Mouse (Mus musculus) adrenal gland, adult 18-20 months (tissue): ENCODE results near the gene Tmem26. TPM values are rescaled to one million over a fixed set of nuclear protein-coding genes. Genes with fewer than 3 reads are reported as not detected.
"Not testable (repeated sequence)": the region's sequence is repeated elsewhere in the genome, so short reads cannot be mapped to it uniquely, and the experiment has no call there.

ENCODE experiments used
- DNase-seq, 2 experiments: peaks; one replicate each; pipeline ENCODE4 v3.0.0; 2021 to 2022; ENCODE audit warnings: low spot score in 2 of 2
- long read RNA-seq, 2 experiments: library from polyadenylated mRNA; stranded (forward); transcript quantifications; one replicate each; pipeline ENCODE4 v2.0.0; 2021
- total RNA-seq, 2 experiments: library from RNA; stranded (reverse); gene quantifications; 1 replicate in 1 of 2; 2 replicates in 1 of 2; pipeline ENCODE4 v1.2.3; 2021

The Tmem26 gene
- 1 to 10 TPM; 4.6 to 5.7 TPM for total RNA-seq
- long read RNA-seq, experiment 1 = 0 reads
- long read RNA-seq, experiment 2, full-length matches to known transcripts = 2 of 5 reads
- long read RNA-seq, experiment 2, partial matches to known transcripts = 0 of 5 reads
- long read RNA-seq, experiment 2, other reads (novel, unspliced or antisense) = 3 of 5 reads

DNA sequence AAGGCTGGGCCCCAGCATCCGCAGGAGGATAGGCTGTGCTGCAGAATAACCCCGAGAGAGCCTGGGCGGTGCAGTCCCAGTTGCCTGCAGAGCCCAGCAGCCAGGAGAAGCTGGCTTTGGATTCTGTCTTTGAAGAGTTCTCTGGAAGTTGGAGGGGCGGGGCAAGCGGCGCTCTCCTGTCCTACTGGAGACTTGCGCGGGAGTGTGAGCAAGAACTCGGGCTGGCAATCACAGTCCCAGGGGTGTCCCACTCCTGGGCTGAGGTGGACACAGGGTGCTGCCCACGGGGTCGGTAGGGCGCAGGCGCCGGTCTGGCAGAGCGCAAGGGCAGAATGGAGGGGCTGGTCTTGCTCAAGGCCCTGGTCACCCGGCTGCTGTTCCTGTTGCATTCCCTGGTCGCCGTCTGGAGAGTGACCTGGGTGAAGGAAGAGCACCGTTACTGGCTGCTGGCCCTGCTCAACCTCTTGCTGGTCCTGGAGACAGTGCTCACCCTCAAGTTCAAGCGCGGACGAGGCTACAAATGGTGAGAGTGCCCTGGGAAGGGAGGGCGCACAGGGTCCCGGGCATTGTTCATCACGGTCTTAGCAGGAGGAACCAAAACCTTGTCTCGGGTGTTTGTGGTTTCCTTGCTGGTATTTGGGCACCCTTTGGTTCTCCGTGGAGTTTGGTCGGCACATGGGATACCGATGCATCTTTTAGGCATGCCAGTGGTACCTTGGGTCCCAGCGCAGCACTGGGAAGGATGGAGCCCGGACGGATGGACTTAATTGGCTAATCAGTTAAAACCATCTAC lies at the start of gene Tmem26:
TSS of gene Tmem26 (plus strand) at position 79 of the 793 bp plus-strand sequence.
- peak; percentile 40 to 44 for DNase-seq

DNA sequence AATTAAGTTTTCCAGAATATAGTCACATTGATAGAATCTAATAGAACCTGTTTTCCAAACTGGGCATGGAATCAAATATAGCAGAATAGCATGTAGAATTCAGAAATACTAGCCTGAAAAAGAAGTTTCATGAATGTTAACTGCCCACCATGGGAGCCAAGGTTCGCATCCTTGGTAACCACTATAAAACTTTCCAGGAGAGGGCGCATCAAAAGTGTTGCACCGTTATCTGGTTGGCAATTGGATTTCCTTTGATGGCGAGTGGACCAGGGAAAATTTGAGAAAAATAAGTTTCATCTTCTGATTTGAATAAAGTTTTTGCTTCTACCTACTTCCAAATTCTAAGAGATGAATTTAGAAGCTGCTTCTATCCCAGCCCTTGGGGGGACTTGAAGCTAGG lies 44.8 kb upstream of the Tmem26 start:
- no peak for DNase-seq

DNA sequence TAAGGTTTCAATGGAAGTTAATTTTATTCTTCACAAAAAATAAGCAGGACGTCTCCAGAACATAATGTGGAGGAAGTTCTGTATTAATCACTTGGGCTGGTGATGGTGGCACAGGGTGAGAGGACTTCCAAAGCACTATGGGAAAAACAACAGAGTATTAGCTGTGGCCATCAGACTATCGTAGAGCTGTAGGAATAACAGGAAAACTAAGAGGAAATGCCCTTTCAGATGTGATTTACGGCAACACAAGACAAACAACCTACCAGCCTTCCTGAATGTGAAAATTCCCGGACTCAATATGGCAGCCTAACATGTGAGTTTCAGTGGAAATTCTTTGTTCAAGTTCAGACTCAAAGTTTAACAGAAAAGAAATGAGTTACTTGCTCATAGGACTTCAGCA lies 42.2 kb upstream of the Tmem26 start:
- no peak for DNase-seq

DNA sequence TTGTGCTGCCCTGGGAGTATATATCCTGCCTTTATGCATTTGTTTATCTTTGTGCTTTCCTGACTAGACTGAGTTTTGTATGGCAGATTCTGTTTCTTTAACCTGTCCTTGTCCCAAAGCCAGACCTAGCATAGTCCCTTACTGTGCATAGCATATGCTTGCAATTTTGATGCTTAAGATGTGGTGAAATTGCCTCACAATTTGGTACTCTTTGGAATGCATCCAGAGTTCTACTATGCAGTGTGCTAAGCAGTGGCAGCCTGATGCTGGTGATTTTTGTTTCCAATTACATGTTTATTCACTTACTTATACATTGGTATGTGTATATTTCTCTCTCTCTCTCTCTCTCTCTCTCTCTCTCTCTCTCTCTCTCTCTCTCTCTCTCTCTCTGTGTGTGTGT lies 37.9 kb upstream of the Tmem26 start:
- no peak for DNase-seq

DNA sequence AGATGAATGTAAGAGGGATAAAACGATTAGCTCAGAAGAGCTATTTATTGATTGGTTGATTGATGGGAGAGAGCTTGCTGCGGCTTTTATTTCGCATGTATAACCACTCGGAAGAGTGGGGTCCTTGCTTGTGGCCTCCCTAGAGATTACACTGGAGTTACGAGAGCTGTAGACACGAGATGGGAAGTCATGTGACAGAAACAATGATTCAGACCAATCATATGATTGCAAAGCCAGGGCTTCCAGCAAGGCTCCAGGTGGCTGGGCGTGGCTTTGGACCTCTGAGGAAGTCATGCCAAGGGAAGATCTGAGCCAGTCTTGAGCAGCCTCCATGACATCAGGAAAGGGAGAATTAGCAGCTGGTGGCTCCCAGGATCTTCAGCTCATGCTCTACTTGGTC lies 32.3 kb upstream of the Tmem26 start:
- DNase-seq = no peak

DNA sequence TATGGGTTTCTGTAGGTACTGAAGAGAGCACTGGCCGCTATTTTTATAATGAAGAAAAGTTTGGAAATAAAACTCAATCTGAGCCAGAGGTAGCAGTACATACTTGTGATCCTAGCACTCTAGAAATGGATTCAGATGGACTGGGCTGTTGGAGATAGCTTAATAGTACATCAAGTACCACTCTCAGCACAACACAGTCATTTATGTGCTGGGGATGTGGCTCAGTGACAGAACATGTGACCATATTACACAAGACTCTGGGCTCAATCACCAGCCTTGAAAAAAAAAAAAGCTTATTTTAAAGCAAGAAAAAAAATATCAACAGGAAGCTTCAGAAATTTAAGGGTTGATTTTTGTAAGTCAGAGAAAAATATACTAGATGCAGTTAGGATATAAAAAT lies 31.0 kb upstream of the Tmem26 start:
- no peak for DNase-seq

DNA sequence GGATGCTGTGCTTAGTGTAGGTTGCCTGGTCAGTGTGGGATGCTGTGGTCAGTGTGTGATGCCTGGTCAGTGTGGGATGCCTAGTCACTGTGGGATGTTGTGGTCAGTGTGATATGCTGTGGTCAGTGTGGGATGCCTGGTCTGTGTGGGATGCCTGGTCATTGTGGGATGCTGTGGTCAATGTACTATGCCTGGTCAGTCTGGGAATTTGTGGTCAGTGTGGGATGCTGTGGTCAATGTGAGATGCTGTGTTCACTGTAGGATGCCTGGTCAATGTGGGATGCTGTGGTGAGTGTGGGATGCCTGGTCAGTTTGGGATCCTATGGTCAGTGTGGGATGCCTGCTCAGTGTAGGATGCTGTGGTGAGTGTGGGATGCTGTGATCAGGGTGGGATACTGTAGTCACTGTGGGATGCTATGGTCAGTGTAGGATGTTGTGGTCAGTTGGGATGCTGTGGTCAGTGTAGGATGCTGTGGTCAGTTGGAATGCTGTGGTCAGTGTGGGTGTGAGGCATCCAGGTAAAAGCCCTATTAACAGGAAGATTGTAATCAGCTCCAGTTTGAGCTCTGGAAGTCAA lies 27.6 kb upstream of the Tmem26 start:
- no peak for DNase-seq

DNA sequence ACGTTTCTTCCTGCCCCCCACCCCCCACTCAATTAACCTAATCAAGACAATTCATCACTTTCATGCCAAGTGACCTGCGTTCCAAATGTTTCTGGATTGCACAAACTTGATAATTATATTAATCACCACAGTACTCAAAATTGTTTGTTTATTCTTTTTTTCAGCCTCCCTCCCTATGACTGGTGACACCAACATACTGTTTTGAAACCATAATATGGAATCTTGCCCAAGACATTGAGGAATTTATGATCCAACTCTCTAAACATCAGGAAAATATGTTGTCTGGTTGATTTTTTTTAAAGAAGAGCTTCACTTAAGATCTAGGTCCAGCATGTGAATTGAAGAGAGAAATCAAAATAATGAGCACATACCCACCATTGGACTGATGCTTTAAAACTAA lies 19.2 kb upstream of the Tmem26 start:
- DNase-seq = no peak

DNA sequence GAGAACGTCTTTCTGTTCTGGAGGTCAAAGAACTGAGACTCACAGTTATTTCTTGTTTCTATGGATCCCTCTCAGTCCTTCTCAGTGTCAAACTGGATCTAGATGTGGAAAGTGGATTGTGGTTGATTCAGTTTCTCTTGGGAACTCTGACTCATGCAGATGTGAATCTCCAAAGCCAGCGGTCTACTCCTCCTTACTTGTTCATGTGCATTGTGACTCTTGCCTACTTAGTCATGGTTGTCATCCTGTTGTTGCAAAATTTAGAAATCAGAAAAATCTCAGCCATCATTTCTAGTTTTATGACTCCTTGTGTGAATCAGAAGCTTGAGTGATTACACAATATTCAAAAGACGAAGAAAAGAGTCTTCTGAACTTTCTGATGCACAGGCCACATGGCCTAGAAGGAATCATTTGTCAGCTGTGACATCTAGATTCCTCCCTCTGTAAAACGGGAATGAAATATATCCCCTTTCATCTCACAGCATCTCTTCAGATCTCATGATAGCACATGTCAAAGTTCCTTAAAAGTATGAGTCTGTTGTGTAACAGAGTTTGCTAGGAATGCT lies 17.9 kb upstream of the Tmem26 start:
- no peak for DNase-seq

DNA sequence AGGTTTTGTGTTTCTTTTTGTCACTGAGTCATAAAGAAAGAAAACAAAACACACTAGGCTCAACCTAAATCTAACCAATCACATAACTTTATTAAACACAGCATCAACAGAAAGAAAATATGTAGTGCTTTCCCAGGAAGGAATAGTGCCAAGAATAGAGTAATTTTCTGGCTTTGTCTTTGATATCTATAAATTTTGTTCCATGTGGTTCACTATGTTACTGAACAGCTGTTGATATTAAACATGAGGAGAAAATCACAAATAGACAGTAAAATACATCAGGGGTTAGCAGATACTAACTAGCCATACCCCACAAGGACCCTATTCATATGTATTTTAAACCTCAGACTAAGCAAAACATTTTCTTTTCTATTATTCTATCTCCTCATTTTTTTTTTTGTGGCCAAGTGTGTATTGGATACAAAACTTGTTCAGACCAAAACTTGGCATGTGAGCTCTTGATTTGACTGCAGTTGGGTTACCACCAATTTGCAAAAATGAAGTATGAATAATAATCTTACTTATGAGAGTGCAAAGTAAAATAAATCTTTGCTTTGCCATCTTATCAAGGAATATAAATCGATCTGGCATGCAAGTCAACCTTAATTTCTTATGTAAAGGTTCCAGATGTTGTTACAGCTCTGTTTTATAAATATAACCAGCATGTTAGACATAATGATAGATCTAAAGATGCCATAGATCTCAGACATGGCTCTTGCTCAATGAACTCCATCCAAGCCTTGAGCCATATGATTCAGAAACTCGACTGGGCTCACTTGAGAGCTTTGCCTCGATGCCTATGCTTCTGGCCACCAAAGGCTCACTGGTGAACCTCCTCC lies 16.2 kb upstream of the Tmem26 start:
- no peak for DNase-seq

DNA sequence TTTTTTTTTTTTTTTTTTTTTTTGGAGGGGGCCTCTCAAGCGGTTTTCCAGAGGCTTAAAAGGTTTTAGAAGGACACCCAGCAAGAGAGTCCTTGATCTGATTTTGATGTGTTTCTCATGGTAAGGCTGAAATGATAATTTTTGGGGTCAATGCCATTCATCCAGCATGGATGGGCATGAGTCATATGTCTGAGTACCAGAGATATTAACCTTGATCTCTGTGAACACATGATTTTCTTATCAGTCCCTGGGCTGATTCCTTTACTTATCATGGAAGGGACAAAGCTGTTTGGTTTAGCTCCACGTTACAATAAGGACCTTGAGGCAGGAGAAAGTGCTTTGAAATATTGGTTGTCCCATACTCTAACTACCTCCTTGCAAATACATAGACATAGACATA lies 10.5 kb upstream of the Tmem26 start:
- no peak for DNase-seq

DNA sequence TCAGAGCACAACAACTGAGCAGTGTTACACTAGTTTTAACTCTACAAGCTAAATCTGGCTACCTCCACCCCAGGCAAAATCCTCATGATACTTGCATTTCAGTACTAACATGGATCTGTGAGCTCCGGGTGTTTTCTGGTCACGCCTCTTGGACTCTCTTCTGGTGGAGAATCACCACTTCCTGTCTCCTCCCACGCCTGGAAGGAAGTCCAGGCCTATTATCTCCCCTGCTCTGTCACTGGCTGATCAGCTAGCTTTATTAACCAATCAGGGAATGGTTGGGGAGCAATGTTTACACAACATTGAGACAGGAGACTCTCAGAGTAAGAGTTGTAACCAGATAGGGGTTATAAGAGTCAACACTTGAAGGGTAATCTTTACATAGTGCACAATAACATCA lies 9.1 kb upstream of the Tmem26 start:
- DNase-seq = no peak

DNA sequence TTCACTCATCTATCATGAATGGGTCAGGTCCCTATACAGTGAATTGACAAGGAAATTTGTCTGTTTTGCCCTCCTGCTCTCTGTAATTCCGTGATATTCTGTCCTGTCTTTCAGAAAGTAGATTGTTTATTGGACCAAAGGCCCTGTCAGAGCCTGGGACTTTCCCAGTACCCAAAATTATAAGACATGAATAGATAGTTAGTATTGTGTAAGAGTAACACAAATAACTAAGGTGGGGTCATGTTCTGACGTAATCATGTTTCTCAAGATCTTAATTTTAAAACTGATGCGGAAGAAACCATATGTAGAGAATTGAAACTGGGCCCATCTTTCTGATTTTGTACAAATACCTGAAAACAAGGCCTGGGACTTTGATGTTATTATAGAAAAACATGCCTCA lies 8.1 kb upstream of the Tmem26 start:
- no peak for DNase-seq

DNA sequence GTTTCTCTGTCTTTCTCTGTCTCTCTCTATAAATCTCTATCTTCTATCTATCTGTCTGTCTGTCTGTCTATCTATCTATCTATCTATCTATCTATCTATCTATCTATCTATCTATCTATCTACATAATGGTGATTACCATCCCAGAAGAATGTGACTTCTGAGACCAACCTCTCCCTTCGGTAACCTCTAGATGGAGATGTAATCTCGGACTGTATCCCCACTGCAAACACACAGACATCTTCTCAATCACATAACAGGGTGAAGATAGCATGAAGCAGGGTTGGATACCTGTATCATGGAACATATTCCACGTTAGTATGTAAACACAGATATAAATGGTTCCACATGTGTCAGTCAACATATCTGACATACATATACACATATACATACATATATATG lies 5.1 kb upstream of the Tmem26 start:
- no peak for DNase-seq

DNA sequence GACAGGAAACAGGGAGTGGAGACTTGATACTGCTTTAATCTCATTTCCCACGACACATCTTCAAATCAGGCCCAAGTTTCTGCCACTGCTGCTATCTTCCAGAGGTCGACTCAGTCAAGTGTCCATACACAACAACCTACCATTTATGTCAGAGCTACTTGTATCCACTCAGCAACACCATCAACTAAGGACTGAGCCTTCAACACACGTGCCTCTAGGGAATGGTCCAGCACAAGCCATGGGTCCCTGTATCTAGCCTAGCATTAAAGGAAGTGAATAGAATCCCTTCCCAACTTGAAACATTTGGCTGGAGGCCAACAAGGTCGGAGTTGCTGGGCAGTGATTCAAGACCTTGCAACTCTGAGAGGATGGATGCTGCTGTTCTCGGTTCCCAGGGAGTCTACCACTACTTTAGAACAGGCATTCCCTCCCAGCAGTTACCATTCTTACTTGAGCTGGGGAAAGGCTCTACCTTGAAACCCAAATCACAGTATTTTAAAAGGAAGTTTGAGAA lies 2.5 kb upstream of the Tmem26 start:
- DNase-seq = peak; percentile 32 to 46

DNA sequence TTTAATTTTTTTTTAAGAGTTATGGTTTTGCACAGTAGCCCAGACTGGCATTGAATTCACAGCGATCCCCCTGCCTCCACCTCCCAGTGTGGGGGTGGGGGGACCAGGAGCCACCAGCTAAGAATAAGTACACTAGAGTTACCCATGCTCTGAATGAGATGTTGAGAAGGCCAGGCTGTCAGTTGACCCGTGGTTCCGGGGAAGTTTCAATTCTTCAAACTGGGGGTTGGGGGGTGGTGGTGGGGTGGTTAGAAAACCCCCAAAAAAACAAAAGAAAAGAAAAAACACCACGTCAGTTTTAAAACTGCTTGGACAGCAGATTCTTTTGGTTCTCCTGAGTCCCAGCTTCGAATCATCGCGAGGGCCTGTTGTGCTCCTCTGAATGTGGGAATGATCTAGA lies 431 bp upstream of the Tmem26 start:
- DNase-seq = no peak

DNA sequence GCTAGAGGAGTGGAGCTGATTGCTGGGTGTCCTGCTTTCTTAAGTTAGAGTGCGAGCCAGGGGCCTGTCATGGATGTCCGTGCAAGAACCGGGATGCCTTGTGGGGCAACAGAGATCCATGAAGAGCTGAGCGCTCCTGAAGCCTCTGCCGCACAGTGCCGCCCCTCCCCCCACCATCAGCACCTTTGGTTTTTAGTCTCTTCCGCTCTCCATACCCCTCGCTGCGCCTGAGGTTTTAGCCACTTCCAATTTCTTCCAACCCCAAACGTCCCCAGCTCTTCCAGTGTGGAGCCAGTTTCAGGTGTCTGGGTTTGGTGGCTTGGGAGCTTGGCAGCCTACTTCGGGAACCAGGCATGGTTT lies 895 bp downstream of the Tmem26 start:
- DNase-seq = peak; percentile 36 to 37

DNA sequence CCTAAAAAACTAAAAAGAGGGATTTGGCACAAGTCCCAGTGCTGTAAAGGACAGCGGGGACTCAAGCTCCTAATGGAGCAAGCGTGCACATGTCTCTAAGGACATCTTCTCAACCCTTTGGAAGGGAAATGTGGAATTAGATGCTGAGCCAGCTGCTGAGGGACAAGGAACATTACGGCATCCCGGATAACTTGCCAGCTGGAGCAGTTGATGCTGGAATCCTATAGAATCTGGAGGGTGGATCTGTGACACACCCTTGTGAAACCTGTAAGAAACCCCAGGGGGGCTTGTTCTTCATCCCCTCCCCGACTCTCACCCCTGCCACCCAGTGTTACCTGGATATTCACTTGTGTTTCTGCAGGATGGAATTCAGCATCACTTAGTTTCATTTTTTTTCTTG lies 4.0 kb downstream of the Tmem26 start:
- DNase-seq = no peak

DNA sequence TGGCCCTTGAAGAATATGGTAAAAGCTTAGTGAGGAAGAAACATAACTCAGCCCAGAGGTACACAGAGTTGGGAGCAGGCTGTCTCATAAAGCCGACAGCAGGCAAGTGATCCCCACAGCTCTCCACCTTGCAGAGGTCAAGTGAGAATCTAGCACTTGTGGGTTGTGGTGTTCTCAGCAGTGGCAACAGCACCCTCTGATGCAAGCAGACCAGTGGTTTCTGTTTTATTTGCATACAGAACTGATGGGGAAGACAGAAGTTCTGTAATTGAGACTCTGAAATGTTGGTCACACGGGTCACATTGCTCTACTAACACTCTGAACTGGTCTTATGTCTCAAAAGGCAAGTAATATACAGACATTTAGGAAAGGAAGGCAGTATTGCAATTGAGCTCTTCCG lies 12.2 kb downstream of the Tmem26 start:
- DNase-seq = no peak

DNA sequence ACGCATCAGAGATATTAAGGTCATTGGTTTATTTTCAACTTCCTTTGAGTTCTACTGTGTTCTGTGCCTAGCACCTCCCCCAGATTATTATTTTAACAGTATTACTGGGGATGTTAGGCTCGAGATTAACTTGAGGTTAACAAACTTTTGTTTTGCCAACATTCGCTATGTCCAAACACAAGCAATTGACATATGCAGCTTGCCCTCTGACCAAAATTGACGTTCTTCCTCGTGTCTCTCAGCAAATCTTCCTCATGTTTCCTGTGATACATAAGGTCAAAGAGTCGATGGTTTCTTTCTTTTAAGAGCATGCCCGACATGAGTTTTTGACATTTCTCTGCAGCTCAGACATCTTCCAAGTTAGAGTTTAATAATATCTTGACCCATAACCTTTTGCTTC lies 13.9 kb downstream of the Tmem26 start:
- no peak for DNase-seq

DNA sequence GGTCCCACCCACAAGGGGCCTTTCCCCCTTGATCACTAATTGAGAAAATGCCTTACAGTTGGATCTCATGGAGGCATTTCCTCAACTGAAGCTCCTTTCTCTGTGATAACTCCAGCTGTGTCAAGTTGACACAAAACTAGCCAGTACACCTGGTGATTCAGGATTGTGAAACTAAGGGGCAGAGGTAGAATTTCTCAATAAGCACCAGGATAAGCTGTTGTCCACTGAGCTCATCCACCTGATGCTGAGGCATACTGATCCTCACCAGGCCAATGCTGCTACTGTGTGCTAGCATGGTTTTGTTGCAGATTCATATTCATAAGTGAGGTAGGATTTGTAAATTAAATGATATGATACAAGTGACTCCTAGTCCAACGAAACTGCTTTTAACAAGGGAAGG lies 15.5 kb downstream of the Tmem26 start:
- DNase-seq = not testable (repeated sequence)
